Mouse (Mus musculus) ES-E14 (cell line): ENCODE measurements around the gene Scn11a.

Source experiments
- HCFC1 ChIP-seq: IDR thresholded peaks from 2 replicates; pipeline ENCODE4 v1.6.1; 2012; ENCODE audit warnings: low read length, inconsistent platforms, borderline replicate concordance; ENCODE audit not compliant: insufficient read depth
- MAFK ChIP-seq: IDR thresholded peaks from 2 replicates; pipeline ENCODE4 v1.6.1; 2014; ENCODE audit warnings: mild to moderate bottlenecking, low read depth, low read length, inconsistent platforms; ENCODE audit not compliant: insufficient read depth
- ZC3H11A ChIP-seq: IDR thresholded peaks from 2 replicates; pipeline ENCODE4 v1.6.1; 2012; ENCODE audit warnings: low read depth, mild to moderate bottlenecking, inconsistent platforms, low read length, borderline replicate concordance
- ZNF384 ChIP-seq: IDR thresholded peaks from 2 replicates; pipeline ENCODE4 v1.6.1; 2012; ENCODE audit warnings: low read depth, low read length, inconsistent platforms

DNA sequence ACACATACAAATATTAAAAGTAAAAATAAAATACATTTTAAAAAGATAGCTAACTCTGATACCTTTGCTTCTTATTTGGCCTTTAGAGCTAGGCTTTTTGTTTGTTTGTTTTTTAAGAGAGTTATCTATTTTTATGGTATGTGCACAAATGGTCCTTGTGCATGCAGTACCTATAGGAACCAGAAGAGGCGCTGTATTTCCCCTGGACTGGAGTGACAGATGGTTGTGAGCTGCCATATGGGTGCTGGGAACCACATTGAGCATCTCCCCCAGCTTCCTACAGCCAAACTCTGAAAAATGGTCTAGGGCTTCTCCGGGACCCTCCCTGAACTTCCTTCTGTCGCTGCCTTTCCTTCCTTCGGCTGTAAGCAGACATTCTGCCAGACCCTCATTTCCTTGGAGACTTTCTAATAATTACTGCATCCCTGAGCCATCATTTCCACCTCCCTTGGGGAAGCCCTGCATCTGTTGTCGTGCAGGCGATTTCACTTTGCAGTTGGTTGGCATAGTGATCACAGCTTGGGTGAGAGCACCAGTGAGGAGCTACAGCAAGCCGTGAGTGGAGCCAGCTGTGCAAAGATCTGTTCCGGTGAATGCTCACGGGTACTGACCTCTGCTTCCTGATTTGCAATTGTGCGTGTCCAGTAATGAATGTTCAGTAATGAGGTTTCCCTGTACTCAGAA lies 27.2 kb upstream of the Scn11a start:
- TF ChIP-seq HCFC1 = no peak
- TF ChIP-seq MAFK = no peak
- TF ChIP-seq ZNF384 = no peak
- TF ChIP-seq ZC3H11A = no peak
